Mouse (Mus musculus) embryo, embryonic 10.5 days (tissue): ENCODE data around the gene Top2b.

Experiments
- DNase-seq: peaks from one replicate; pipeline ENCODE4 v3.0.0-alpha.2; 2015; ENCODE audit warnings: low spot score

The Top2b gene

GRCm38 (mm10) chr14:16364878-16365337 is at the start of gene Top2b:
TSS of gene Top2b (plus strand) at chr14:16365179.
- peak; percentile 99 for DNase-seq

GRCm38 (mm10) chr14:16316715-16317114 is 48.3 kb upstream of the Top2b start:
- DNase-seq, result no peak

GRCm38 (mm10) chr14:16319818-16320217 is 45.2 kb upstream of the Top2b start:
- no peak for DNase-seq

GRCm38 (mm10) chr14:16324394-16324793 is 40.6 kb upstream of the Top2b start:
- no peak for DNase-seq

GRCm38 (mm10) chr14:16325208-16325607 is 39.8 kb upstream of the Top2b start:
- DNase-seq, result no peak

GRCm38 (mm10) chr14:16328531-16328930 is 36.4 kb upstream of the Top2b start:
- peak; percentile 76 for DNase-seq

- DNase-seq, result peak; percentile 31
These were observed 36.0 kb upstream of the Top2b start for GRCm38 (mm10) chr14:16328959-16329480.

GRCm38 (mm10) chr14:16329756-16330155 is 35.2 kb upstream of the Top2b start:
- no peak for DNase-seq

- no peak for DNase-seq
These were observed 30.7 kb upstream of the Top2b start for GRCm38 (mm10) chr14:16334260-16334659.

GRCm38 (mm10) chr14:16335835-16336417 is 29.1 kb upstream of the Top2b start:
- no peak for DNase-seq

GRCm38 (mm10) chr14:16347505-16347904 is 17.5 kb upstream of the Top2b start:
- DNase-seq, result no peak

GRCm38 (mm10) chr14:16359704-16360103 is 5.3 kb upstream of the Top2b start:
- DNase-seq, result no peak

- DNase-seq, result peak; percentile 70
These were observed 683 bp upstream of the Top2b start for GRCm38 (mm10) chr14:16364161-16364831.

GRCm38 (mm10) chr14:16365362-16366173 is 589 bp downstream of the Top2b start:
- DNase-seq, result peak; percentile 72

- DNase-seq, result peak; percentile 69
These were observed 1.4 kb downstream of the Top2b start for GRCm38 (mm10) chr14:16366174-16366889.

- DNase-seq, result peak; percentile 19
These were observed 2.0 kb downstream of the Top2b start for GRCm38 (mm10) chr14:16366986-16367385.

GRCm38 (mm10) chr14:16372761-16373160 is 7.8 kb downstream of the Top2b start:
- DNase-seq, result no peak

- no peak for DNase-seq
These were observed 8.2 kb downstream of the Top2b start for GRCm38 (mm10) chr14:16373190-16373589.

GRCm38 (mm10) chr14:16379917-16380570 is 15.1 kb downstream of the Top2b start:
- DNase-seq, result peak; percentile 92

- no peak for DNase-seq
These were observed 19.8 kb downstream of the Top2b start for GRCm38 (mm10) chr14:16384783-16385182.

- DNase-seq, result no peak
These were observed 40.2 kb downstream of the Top2b start for GRCm38 (mm10) chr14:16405187-16405586.
